Mouse (Mus musculus): ENCODE measurements at regions not wholly inside any gene's neighbourhood (a gene's known extent, or its start where the extent isn't known, plus 50 kb on each side); places are given as distances from the start of the nearest gene placed in this dataset.

DNA sequence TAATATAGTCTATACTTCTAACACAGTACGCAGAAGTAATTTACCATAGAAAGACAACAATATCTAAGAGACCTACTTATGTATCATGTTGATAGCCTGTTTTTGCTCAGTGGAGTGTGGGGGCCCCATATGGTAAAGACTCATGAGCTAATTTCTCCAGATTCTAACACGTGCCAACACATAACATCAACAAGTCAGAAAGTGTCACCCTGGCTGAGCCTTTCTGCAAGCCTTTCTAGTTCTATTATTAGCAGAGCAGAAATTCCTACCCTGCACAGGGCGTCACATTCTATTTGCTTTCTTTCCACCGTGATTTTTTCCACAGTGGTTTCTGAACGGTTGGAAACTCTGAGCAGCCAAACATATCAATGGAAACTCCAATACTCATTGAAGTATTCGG lies 219.5 kb downstream of the Efnb2 start:
- TF ChIP-seq MAFK (IDR thresholded peaks at IDR 0.05; ENCODE audit: insufficient read depth, low read depth, low read length): no peak
- TF ChIP-seq HCFC1 (IDR thresholded peaks at IDR 0.05; ENCODE audit: borderline replicate concordance, insufficient read depth, low read length): no peak
- TF ChIP-seq ZNF384 (IDR thresholded peaks at IDR 0.05; ENCODE audit: low read depth, low read length): no peak
- no peak for TF ChIP-seq CHD2 (IDR thresholded peaks at IDR 0.05; ENCODE audit: low read depth, low read length)
- no peak for TF ChIP-seq ZC3H11A (IDR thresholded peaks at IDR 0.05; ENCODE audit: borderline replicate concordance, low read depth, low read length)

Data from ES-E14 (cell line).